Mouse (Mus musculus): ENCODE data around the gene Hephl1. TPM values are rescaled to one million over a fixed set of nuclear protein-coding genes. Genes with fewer than 3 reads are reported as not detected.

The Hephl1 gene
- polyA plus RNA-seq, 1 experiment from 2014 or later: not detected

DNA sequence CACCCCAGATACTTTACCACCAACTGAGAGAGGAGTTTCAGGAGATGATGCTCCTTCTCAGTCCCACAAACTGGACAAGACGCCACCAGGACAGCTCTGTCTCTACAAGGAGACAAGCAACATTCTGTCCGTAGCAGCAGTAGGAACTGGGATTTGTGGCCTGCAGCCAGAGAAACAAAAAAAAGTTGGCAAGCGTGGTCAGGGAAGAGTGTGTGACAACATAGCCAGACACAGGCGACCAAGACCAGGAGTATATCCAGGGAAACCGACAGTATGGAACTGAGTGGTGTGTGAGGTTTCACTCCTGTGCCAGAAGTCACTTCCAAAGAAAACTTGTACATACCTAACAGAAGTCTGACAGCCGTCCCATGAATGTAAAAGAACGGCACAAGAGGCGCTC lies 81.1 kb downstream of the Hephl1 start:
- 89% methylated on average over 8 of the region's 8 CpGs for WGBS
- H3K4me3 ChIP-seq: no peak overlapping the region
- H3K36me3 ChIP-seq (replicated peaks): peaks cover 44% of the 10 kb centered on the region

DNA sequence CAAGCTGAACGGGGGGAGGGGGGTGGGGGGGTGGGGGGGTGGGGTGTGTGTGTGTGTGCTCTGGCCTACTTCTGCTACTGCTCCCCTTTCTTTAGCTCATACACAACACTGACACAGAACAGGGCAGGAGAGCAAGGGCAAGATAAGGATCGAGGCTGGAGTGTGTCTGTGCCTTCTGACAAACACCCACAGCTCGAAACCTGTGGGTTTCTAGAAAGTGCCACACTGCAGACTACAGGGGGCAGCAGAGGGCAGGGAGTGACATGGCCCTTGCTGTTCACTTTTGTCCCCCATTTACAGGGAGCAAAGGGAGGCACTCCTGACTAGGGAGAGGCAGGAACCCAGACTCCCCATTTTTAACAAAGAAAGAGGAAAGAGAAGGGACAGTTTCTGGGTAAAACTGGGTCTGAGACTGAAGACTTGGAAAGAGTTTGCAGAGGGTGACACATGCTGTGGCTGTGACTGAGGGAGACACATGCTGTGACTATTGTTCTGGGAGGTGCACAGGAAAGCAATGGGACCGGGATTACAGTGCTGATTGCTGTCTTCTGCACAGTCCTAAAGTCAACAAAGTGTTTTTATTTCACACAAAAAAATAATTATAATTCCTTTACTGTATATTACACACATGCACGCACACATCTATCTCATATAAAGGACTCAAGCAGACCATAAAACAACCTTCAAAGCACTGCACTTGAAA lies 82.7 kb downstream of the Hephl1 start:
- H3K27me3 ChIP-seq (replicated peaks; ENCODE audit: low read depth, poor library complexity, severe bottlenecking): no peaks in the 10 kb centered on the region
- no peaks in the 10 kb centered on the region for H3K4me1 ChIP-seq
- 66% methylated on average over 5 of the region's 5 CpGs for WGBS

More for the DNA sequence above, 81.1 kb downstream of the Hephl1 start:
- DNase-seq (ENCODE audit: low spot score): no peak
- Histone ChIP-seq H3K9me3 (peaks cover 5% of the 10 kb centered on the region; the same call in 1 of the 2 replicates), H3K27ac (replicated peaks) (no peak overlapping the region), H3K4me1 (no peaks in the 10 kb centered on the region), H3K27me3 (replicated peaks; ENCODE audit: low read depth, poor library complexity, severe bottlenecking) (no peaks in the 10 kb centered on the region)

DNA sequence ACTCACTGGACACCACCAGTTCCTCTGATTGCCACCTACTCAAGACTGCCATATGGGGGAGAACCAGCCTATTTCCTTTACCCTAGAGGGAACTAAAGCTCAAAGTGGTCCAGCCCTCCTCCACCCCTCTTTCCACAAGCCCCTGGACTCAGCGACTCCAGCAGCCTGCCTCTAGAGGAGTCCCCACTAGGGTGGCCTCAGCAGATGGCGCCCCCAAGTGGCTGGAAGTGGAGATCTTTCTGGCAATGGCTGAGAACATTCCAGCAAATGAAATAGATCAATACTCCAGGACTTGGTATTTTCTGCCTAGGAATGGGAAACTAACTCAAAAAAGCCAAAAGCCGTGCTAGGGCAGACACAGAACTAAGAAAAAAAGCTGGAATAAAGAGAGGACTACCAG lies 84.2 kb downstream of the Hephl1 start:
- H3K9me3 ChIP-seq: peaks cover 5% of the 10 kb centered on the region; the same call in 1 of the 2 replicates
- peaks cover 47% of the 10 kb centered on the region for H3K36me3 ChIP-seq (replicated peaks)
- 75% methylated on average over 3 of the region's 3 CpGs for WGBS
- no peak overlapping the region for H3K4me3 ChIP-seq
- H3K27me3 ChIP-seq (replicated peaks; ENCODE audit: low read depth, poor library complexity, severe bottlenecking): no peaks in the 10 kb centered on the region
- no peak for DNase-seq (ENCODE audit: low spot score)
- H3K4me1 ChIP-seq: no peaks in the 10 kb centered on the region
- no peak overlapping the region for H3K27ac ChIP-seq (replicated peaks)

More for the DNA sequence above, 82.7 kb downstream of the Hephl1 start:
- peaks cover 47% of the 10 kb centered on the region for H3K36me3 ChIP-seq (replicated peaks)
- no peak overlapping the region for H3K27ac ChIP-seq (replicated peaks)
- no peak overlapping the region for H3K4me3 ChIP-seq
- H3K9me3 ChIP-seq: peaks cover 5% of the 10 kb centered on the region; the same call in 1 of the 2 replicates
- peak; percentile 56 for DNase-seq (ENCODE audit: low spot score)

- peaks cover 65% of the 10 kb centered on the region for H3K36me3 ChIP-seq (replicated peaks)
Measured at GRCm38 (mm10) chr9:15023049-15023448, 88.9 kb downstream of the Hephl1 start.

GRCm38 (mm10) chr9:15021156-15021555 lies 90.8 kb downstream of the Hephl1 start:
- no peak overlapping the region for H3K4me3 ChIP-seq
- peaks cover 2% of the 10 kb centered on the region; the same call in 1 of the 2 replicates for H3K9me3 ChIP-seq
- no peak overlapping the region for H3K27ac ChIP-seq (replicated peaks)
- WGBS: 88% methylated on average over 9 of the region's 9 CpGs
- no peaks in the 10 kb centered on the region for H3K4me1 ChIP-seq
- no peak for DNase-seq (ENCODE audit: low spot score)
- H3K27me3 ChIP-seq (replicated peaks; ENCODE audit: low read depth, poor library complexity, severe bottlenecking): no peaks in the 10 kb centered on the region
- H3K36me3 ChIP-seq (replicated peaks): peaks cover 63% of the 10 kb centered on the region

More at GRCm38 (mm10) chr9:15023049-15023448, 88.9 kb downstream of the Hephl1 start:
- Histone ChIP-seq H3K27me3 (replicated peaks; ENCODE audit: low read depth, poor library complexity, severe bottlenecking) (no peaks in the 10 kb centered on the region), H3K9me3 (peaks cover 5% of the 10 kb centered on the region; the same call in 1 of the 2 replicates), H3K4me1 (no peaks in the 10 kb centered on the region), H3K4me3 (no peak overlapping the region), H3K27ac (replicated peaks) (no peak overlapping the region)
- DNase-seq (ENCODE audit: low spot score): no peak
- WGBS: 91% methylated on average over 1 of the region's 1 CpGs

DNA sequence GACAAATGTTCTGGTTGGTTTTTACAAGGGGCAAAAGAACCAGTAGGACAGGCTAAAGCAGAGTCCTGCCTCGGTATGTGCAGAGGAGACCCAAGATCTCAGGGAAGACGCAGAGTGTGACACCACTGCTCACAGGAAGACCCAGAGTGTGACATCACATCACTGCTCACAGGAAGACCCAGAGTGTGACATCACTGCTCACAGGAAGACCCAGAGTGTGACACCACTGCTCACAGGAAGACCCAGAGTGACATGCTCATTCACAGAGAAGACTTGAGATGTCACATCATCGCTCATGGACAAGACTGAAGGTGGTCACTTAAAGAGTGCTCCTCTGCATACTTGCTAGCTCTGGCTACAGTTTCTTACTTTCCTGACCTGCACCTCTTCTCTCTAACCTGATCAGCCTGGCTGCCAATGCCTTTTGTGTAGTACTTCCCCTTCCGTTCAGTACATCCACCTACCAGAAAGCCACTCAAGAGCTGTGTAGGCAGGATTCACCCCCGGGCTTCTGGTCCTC lies 91.3 kb downstream of the Hephl1 start:
- WGBS: 90% methylated on average over 5 of the region's 5 CpGs
- no peak for DNase-seq (ENCODE audit: low spot score)
- H3K36me3 ChIP-seq (replicated peaks): peaks cover 60% of the 10 kb centered on the region

DNA sequence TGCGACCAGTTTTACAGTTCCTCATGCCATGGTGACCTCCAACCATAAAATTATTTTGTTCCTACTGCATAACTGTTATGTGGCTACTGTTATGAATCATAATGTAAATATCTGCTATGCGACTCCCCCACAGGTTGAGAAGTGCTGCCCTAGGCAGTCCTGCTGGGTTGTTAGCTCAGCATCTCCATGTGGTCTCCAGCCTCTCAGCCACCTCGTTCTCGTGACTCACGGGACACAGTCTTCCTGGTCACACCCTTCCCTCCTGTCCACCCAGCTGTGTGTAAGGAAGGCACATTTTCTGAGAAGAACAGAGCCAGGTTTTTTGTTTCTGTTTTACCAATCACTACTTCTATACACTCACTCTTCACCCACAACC lies 93.2 kb downstream of the Hephl1 start:
- Histone ChIP-seq H3K27me3 (replicated peaks; ENCODE audit: low read depth, poor library complexity, severe bottlenecking) (no peaks in the 10 kb centered on the region), H3K4me1 (no peaks in the 10 kb centered on the region), H3K36me3 (replicated peaks) (peaks cover 72% of the 10 kb centered on the region), H3K9me3 (no peaks in the 10 kb centered on the region), H3K27ac (replicated peaks) (no peak overlapping the region), H3K4me3 (no peak overlapping the region)
- no peak for DNase-seq (ENCODE audit: low spot score)
- WGBS: 92% methylated on average over 5 of the region's 5 CpGs

More for the DNA sequence above, 91.3 kb downstream of the Hephl1 start:
- Histone ChIP-seq H3K4me3 (no peak overlapping the region), H3K4me1 (no peaks in the 10 kb centered on the region), H3K9me3 (no peaks in the 10 kb centered on the region), H3K27me3 (replicated peaks; ENCODE audit: low read depth, poor library complexity, severe bottlenecking) (no peaks in the 10 kb centered on the region), H3K27ac (replicated peaks) (no peak overlapping the region)

GRCm38 (mm10) chr9:15017791-15018755 lies 93.8 kb downstream of the Hephl1 start:
- H3K4me3 ChIP-seq: no peak overlapping the region
- WGBS: 89% methylated on average over 18 of the region's 18 CpGs
- no peak for DNase-seq (ENCODE audit: low spot score)
- H3K36me3 ChIP-seq (replicated peaks): peaks cover 74% of the 10 kb centered on the region
- H3K4me1 ChIP-seq: no peaks in the 10 kb centered on the region
- H3K27ac ChIP-seq (replicated peaks): no peak overlapping the region
- H3K9me3 ChIP-seq: no peaks in the 10 kb centered on the region
- no peaks in the 10 kb centered on the region for H3K27me3 ChIP-seq (replicated peaks; ENCODE audit: low read depth, poor library complexity, severe bottlenecking)

- Histone ChIP-seq H3K36me3 (replicated peaks) (peaks cover 71% of the 10 kb centered on the region), H3K4me1 (no peaks in the 10 kb centered on the region), H3K27ac (replicated peaks) (no peak overlapping the region), H3K27me3 (replicated peaks; ENCODE audit: low read depth, poor library complexity, severe bottlenecking) (no peaks in the 10 kb centered on the region), H3K9me3 (no peaks in the 10 kb centered on the region), H3K4me3 (no peak overlapping the region)
- 57% methylated on average over 7 of the region's 7 CpGs for WGBS
- peak; percentile 74 for DNase-seq (ENCODE audit: low spot score)
Measured at GRCm38 (mm10) chr9:15015223-15015956, 96.5 kb downstream of the Hephl1 start.

GRCm38 (mm10) chr9:15007566-15007965 lies 104.3 kb downstream of the Hephl1 start:
- Histone ChIP-seq H3K4me1 (peaks cover 23% of the 10 kb centered on the region), H3K27ac (replicated peaks) (no peak overlapping the region), H3K36me3 (replicated peaks) (peaks cover 78% of the 10 kb centered on the region), H3K27me3 (replicated peaks; ENCODE audit: low read depth, poor library complexity, severe bottlenecking) (no peaks in the 10 kb centered on the region), H3K4me3 (no peak overlapping the region), H3K9me3 (no peaks in the 10 kb centered on the region)
- 91% methylated on average over 14 of the region's 14 CpGs for WGBS
- DNase-seq (ENCODE audit: low spot score): no peak

GRCm38 (mm10) chr9:15004298-15004685 lies 107.6 kb downstream of the Hephl1 start:
- Histone ChIP-seq H3K9me3 (no peaks in the 10 kb centered on the region), H3K27me3 (replicated peaks; ENCODE audit: low read depth, poor library complexity, severe bottlenecking) (no peaks in the 10 kb centered on the region), H3K4me3 (no peak overlapping the region), H3K27ac (replicated peaks) (peak overlapping the region; percentile 61), H3K4me1 (peaks cover 23% of the 10 kb centered on the region), H3K36me3 (replicated peaks) (peaks cover 65% of the 10 kb centered on the region)
- no peak for DNase-seq (ENCODE audit: low spot score)
- 36% methylated on average over 9 of the region's 9 CpGs for WGBS

Measured in embryonic facial prominence, embryonic 10.5 days (tissue).